Mouse (Mus musculus) liver, embryonic 14.5 days (tissue): ENCODE results near the gene Kcna7.

Experiments used
- CTCF ChIP-seq: IDR thresholded peaks from 2 replicates; pipeline ENCODE4 v1.5.1; 2016; ENCODE audit warnings: antibody characterized with exemption, low read depth, control low read depth
- EP300 ChIP-seq: IDR thresholded peaks from 2 replicates; pipeline ENCODE4 v1.6.1; 2016; ENCODE audit warnings: antibody characterized with exemption, low read depth

DNA sequence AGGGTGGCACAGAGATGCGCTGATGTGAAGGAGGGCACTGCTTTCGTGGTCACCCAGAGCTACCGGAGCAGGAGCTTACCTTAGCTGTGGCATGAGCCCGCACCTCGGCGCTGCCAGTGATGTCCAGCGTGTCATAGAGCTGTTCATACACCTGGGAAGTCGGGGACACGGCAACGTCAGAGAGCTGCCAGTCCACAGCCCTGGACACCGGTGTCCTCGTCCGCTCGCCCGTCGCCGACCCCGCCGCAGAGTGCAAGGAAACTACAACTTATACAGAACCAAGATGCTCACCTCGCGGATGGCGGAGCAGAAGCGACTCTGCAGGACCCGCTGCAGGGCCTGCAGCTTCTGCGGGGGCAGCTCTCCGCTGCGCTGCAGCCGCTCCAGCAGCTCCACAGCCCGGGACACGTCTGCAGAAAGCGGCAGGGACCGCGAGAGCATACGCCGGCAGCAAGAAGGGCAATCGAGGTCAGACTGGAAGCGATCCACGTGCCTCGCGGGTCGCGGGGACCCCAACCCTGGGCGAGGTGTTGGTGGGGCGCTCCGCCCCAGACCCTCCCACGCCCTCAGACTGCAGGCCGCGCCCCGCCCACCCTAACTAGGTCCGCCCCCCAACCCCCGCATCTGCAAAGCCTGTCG is 35.5 kb upstream of the Kcna7 start:
- no peak for TF ChIP-seq CTCF
- TF ChIP-seq EP300, result no peak
